Mouse (Mus musculus): ENCODE measurements around the gene Mme.
A peak's percentile ranks its signal among the peaks of the same experiment; 100 is the strongest.

Mme gene

DNA sequence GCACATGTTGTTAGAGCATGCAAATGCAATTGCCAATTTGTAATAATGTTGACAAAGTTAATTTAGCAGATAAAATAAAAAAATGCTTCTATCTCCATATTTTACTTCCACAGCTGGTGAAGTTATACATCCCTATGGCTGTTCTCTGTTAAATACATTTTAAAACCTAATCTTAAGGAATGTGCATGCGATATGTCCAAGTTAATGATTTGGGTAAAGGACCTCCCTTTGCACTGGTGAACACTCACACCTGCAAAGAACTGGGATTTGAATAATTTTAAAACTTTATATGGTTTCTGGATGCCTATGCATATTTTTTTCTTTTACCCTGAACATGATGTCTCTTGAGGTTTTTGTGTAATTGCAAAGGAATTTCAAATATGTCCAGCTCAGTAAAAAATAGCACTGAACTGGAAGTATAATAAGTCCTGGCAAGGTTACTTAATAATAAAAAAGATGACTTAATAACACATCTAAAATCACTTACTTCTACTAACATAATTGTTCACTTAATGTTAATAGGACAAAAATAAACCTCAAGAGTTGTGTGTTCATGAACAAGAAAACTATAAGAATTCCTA lies 110.4 kb downstream of the Mme start:
- no peak for DNase-seq

- DNase-seq = no peak
Observed at GRCm38 (mm10) chr3:63359512-63359911, 118.2 kb downstream of the Mme start.

GRCm38 (mm10) chr3:63384989-63385388 lies 143.7 kb downstream of the Mme start:
- DNase-seq = peak; percentile 64

DNA sequence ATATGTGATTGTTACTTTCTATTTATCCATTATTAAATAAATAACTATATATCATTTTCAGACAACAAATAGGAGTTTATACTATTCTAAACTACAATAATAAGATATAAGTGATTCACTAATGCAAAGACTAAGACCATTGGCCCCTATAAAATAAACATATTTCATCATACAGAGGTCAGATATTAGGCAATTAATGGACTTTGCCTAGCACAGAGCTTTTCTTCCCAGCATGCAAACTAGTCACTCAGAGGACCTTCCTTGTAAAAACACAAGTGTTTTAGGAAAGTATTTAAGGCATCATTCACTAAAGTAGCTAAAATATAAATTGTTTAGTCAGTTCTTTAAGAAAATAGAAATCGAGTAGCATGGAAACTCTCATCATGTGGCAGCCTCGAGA lies 149.4 kb downstream of the Mme start:
- DNase-seq = no peak

DNA sequence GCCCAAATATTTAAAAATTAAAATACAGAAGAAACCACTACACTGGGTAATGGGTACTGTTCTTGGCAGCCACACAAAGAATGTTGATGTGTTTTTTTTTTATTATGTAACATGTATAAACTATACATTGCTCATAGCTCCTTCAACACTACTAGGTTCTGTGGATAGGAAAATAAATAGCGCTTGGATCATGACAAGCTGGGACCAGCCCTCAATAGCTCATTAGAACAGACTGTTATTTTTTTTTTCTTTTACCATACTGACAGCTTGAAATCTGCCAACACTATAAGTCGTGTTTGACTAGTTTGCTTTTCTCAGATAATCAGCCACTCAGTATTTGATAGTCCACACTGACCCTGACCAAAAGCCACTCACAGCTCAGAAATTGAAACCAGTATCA lies 150.0 kb downstream of the Mme start:
- DNase-seq = no peak

- DNase-seq = no peak
Observed at GRCm38 (mm10) chr3:63394424-63394941, 153.1 kb downstream of the Mme start.

DNA sequence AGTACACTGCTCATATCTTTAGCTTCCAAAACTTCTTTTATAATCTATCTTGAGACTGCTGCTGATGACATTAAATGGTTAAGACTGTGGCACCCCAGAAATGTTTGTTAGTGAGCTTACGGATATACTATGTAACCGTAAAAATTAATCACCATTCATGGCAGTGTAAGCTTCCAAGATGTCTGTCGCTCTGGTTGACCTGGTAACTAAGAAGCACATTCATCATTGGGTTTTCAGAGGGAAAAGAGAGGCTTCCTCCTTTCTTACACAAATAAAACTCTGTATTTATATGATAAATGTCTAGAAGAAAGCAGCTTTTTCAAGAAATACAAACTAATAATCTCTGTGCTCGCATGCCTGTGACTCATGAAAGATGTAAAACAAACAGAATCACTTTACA lies 156.8 kb downstream of the Mme start:
- no peak for DNase-seq

DNA sequence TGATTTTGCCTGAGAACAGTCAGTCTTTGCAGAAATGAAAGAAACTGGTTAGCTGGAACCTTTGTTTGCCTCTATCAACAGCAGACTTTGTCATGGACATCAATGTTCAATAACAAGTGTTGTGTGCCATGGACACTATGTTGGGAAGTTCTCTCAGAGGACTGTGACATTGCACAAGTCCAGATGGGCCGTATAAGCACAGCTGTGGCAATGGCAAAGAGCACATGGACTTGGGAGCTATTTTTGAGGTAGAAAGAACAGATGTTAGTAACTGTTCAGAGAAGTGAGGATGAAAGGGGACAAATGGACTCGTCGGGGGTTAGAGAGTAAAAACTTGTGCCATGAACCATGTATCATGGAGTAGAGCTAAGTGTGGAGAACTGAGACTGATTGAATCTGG lies 165.1 kb downstream of the Mme start:
- DNase-seq = no peak

DNA sequence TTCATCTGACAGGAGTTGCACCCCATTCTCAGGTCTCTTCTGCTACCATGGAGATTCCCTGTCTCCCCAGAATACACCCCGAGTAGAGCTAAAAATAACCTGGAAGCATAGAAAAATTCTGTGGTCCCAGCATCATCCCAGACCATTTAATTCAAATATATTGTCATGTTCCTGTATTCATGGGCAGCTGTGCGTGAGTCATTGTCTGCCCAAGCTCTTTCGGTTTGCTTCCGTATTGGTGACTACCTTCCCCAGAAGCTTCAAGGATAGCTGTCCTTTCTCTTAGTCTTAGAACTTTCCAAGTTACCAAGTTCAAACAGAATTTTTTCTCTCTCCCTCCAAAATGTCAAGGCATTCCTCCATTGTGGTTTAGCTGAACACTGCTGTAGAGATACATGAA lies 169.7 kb downstream of the Mme start:
- DNase-seq = no peak

DNA sequence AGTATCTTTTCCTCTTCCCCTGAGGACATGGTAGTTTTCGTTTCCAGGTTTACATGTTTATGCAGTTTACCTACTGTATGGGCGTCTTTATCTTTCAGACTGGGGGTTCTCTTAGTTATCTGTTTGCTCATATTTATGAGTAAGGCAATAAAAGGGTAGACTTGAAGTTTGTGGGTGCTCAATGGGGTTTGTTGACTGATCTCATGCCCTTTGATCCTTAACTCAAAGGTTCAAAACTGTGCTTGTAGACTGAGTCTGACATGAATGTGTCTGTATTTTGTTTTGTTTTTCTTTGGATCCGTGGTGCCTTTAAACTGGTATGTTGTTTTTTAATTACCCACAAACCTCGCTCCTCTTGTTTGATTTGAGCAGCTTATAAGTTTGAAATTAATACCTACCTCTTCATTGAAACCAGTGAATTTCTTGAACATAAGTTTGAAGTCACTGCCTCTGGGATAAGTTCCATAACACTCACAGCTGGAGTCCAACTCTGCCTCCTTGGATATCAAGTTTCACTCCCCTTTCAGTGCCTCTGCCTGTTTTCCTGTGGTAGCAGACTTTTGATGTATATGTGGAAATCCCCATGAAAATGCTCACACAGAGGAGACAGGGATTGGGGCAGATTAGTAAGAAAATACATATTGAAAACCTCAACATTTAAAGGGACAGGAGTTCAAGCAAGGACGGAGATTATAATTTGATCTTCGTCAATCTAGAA lies 171.0 kb downstream of the Mme start:
- no peak for DNase-seq

DNA sequence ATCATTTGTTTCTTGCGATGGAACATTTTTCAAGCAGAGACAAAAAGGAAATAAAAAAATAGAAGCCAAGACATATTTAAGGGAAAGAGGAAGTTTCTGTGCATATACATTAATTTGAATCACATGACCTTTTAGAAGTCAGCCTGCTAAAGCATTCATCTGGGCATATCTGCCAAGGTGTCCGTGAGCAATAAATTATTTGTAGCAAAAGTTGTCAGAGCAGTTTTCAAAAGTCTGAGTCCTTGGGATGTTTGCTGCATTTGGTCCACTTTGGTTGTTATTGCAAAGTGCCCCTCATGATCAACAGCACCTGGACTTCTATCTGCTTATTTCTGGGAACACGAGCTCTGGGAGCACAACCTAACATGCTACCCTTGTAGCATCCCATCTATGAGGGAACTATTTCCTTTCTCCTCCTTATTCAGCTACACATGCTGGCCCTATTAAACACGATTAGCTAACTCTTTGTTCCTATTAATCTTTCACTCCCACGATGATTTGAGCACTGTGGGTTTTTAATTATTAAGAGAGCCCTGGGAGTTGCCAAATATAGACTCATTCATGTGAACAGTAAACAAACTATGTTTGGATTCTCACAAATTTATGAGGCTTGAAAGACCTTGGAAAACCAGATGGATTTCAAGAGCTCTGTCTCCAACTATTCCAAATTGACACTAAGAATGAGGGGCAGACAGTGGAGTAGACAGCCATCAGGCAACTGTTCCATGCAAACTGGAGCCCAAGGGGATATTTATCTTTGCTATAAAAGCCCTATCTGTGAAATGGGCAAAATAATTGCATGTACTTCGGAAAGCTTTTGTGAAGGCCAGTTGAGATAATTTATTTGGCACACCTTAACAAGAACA lies 171.9 kb downstream of the Mme start:
- DNase-seq = peak; percentile 90

- peak; percentile 56 for DNase-seq
Observed at GRCm38 (mm10) chr3:63417284-63417683, 175.9 kb downstream of the Mme start.

- peak; percentile 49 for DNase-seq
Observed at GRCm38 (mm10) chr3:63417758-63418157, 176.4 kb downstream of the Mme start.

DNA sequence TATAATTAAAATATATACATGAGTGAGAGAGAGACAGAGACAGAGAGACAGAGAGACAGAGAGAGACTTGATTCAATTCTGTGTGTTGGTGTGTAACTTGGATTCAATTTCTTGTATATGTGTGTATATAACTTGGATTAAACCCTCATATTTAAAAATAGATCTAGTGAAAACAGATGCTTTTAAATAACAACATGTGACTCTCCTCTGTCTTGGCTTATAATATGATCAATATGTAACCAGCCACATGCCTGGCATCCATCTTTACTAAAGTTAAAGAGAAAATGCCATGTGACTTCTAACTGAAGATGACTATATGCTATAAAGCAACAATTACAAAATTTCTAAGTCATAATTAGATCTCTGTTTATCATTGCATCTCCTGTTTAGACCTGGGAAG lies 182.2 kb downstream of the Mme start:
- DNase-seq = no peak
